Mouse (Mus musculus): Measurements from ENCODE around the gene Rhoh. TPM values are rescaled to one million over a fixed set of nuclear protein-coding genes. Genes with fewer than 3 reads are reported as not detected.

Rhoh gene
- polyA plus RNA-seq, 1 experiment from 2014 or later: 0.74 TPM

DNA sequence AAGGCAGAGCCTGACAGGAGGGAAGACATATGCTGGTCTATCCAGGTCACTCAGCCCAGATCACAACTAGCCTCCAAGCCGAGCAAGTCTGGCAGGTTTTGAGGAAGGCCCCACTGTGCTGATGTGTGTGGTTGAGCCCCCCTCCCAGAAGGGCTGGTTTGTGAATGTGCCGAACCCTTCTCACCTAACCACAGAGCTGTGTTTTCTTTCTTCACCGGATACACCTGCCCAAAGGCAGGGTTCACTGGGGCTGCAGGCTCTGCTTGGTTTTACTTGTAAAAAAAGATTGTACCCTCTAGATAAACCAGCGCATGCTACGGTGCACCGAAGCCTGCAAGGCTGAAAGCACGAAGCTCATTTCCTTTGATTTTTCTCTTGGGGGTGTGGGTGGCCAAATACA lies 68.1 kb downstream of the Rhoh start:
- no peaks in the 10 kb centered on the region for H3K36me3 ChIP-seq (ENCODE audit: control insufficient read depth, insufficient read depth, low read length)
- no peak overlapping the region for H3K4me2 ChIP-seq (ENCODE audit: low read length)
- no peaks in the 10 kb centered on the region for H3K4me1 ChIP-seq (ENCODE audit: control insufficient read depth in 2 of 2, insufficient read depth in 2 of 2, low read length in 2 of 2)
- H3K27ac ChIP-seq (replicated peaks in 1 of 2; ENCODE audit: control insufficient read depth in 1 of 2, insufficient read depth in 1 of 2, low read depth in 2 of 2, low read length in 2 of 2): no peak overlapping the region
- no peak overlapping the region for H3K4me3 ChIP-seq (ENCODE audit: control insufficient read depth in 1 of 2, insufficient read depth in 1 of 2, low read depth in 1 of 2, low read length in 2 of 2)
- no peak overlapping the region for H3K9ac ChIP-seq (ENCODE audit: low read length)
- no peaks in the 10 kb centered on the region for H3K9me3 ChIP-seq (ENCODE audit: control insufficient read depth, low read length)
- H3K27me3 ChIP-seq (ENCODE audit: control insufficient read depth, insufficient read depth, low read length): no peaks in the 10 kb centered on the region
- 85% methylated on average over 7 of the region's 7 CpGs for WGBS
- no peak for ATAC-seq (ENCODE audit: insufficient number of reproducible peaks, insufficient read depth, low FRiP score, low read depth)

DNA sequence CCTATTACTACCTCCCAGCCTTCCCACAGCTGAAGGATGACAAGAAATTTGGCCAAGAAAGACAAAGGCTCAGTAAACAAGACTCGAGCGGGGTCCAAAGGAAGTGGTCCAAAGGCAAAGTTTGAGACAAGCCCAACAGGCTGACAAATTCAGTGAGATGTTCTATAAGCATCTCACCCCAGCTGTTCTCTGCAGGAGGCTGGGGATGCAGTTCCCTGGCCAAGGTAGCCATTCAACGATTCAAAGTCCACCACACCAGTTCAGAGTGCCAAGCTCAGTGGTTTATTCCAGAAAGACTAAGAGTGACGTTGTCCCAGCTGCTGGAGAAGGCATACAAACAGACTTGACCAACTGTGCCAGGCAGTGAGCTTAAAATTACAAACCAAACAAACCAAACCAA lies 69.2 kb downstream of the Rhoh start:
- H3K36me3 ChIP-seq (ENCODE audit: control insufficient read depth, insufficient read depth, low read length): no peaks in the 10 kb centered on the region
- H3K27me3 ChIP-seq (ENCODE audit: control insufficient read depth, insufficient read depth, low read length): no peaks in the 10 kb centered on the region
- no peak for ATAC-seq (ENCODE audit: insufficient number of reproducible peaks, insufficient read depth, low FRiP score, low read depth)
- H3K4me3 ChIP-seq (ENCODE audit: control insufficient read depth in 1 of 2, insufficient read depth in 1 of 2, low read depth in 1 of 2, low read length in 2 of 2): no peak overlapping the region
- H3K4me1 ChIP-seq (ENCODE audit: control insufficient read depth in 2 of 2, insufficient read depth in 2 of 2, low read length in 2 of 2): no peaks in the 10 kb centered on the region
- H3K9ac ChIP-seq (ENCODE audit: low read length): no peak overlapping the region
- H3K27ac ChIP-seq (replicated peaks in 1 of 2; ENCODE audit: control insufficient read depth in 1 of 2, insufficient read depth in 1 of 2, low read depth in 2 of 2, low read length in 2 of 2): no peak overlapping the region
- H3K9me3 ChIP-seq (ENCODE audit: control insufficient read depth, low read length): no peaks in the 10 kb centered on the region
- WGBS: 67% methylated on average over 4 of the region's 4 CpGs
- H3K4me2 ChIP-seq (ENCODE audit: low read length): no peak overlapping the region

- H3K4me1 ChIP-seq (ENCODE audit: control insufficient read depth in 2 of 2, insufficient read depth in 2 of 2, low read length in 2 of 2): peaks cover 2 to 8% of the 10 kb centered on the region in 2 experiments; a peak in 2 of 4 replicates
- no peak overlapping the region for H3K4me3 ChIP-seq (ENCODE audit: control insufficient read depth in 1 of 2, insufficient read depth in 1 of 2, low read depth in 1 of 2, low read length in 2 of 2)
- 83% methylated on average over 4 of the region's 4 CpGs for WGBS
- no peaks in the 10 kb centered on the region for H3K9me3 ChIP-seq (ENCODE audit: control insufficient read depth, low read length)
- no peaks in the 10 kb centered on the region for H3K36me3 ChIP-seq (ENCODE audit: control insufficient read depth, insufficient read depth, low read length)
- no peak overlapping the region for H3K27ac ChIP-seq (replicated peaks in 1 of 2; ENCODE audit: control insufficient read depth in 1 of 2, insufficient read depth in 1 of 2, low read depth in 2 of 2, low read length in 2 of 2)
- no peak for ATAC-seq (ENCODE audit: insufficient number of reproducible peaks, insufficient read depth, low FRiP score, low read depth)
- H3K4me2 ChIP-seq (ENCODE audit: low read length): no peak overlapping the region
- no peaks in the 10 kb centered on the region for H3K27me3 ChIP-seq (ENCODE audit: control insufficient read depth, insufficient read depth, low read length)
- H3K9ac ChIP-seq (ENCODE audit: low read length): no peak overlapping the region
Observed at GRCm38 (mm10) chr5:65933258-65933657, 72.2 kb downstream of the Rhoh start.

DNA sequence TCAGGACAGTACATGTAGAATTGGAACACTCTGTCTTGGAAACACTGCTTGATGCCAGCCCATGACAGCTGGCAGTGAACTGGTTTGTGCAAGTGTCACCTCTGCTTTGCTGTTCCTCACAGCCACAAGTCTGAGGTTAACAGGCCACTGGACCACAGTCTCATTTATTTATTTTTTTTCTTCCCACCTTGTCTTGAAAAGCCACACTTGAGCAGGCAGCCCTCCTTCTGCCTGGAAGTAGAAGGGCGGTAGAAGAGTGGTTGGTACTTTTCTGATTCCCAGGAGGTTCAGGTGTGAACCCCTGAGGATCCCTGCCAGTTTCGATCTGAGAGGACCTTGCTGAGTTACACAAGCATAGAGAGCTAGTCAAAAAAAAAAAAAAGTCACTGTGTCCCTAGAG lies 72.8 kb downstream of the Rhoh start:
- 91% methylated on average over 2 of the region's 2 CpGs for WGBS
- Histone ChIP-seq H3K36me3 (ENCODE audit: control insufficient read depth, insufficient read depth, low read length) (no peaks in the 10 kb centered on the region), H3K4me2 (ENCODE audit: low read length) (no peak overlapping the region), H3K4me1 (ENCODE audit: control insufficient read depth in 2 of 2, insufficient read depth in 2 of 2, low read length in 2 of 2) (peaks cover 2 to 8% of the 10 kb centered on the region in 2 experiments; a peak in 2 of 4 replicates), H3K9me3 (ENCODE audit: control insufficient read depth, low read length) (no peaks in the 10 kb centered on the region), H3K27me3 (ENCODE audit: control insufficient read depth, insufficient read depth, low read length) (no peaks in the 10 kb centered on the region), H3K9ac (ENCODE audit: low read length) (no peak overlapping the region), H3K4me3 (ENCODE audit: control insufficient read depth in 1 of 2, insufficient read depth in 1 of 2, low read depth in 1 of 2, low read length in 2 of 2) (no peak overlapping the region), H3K27ac (replicated peaks in 1 of 2; ENCODE audit: control insufficient read depth in 1 of 2, insufficient read depth in 1 of 2, low read depth in 2 of 2, low read length in 2 of 2) (no peak overlapping the region)
- ATAC-seq (ENCODE audit: insufficient number of reproducible peaks, insufficient read depth, low FRiP score, low read depth): no peak

DNA sequence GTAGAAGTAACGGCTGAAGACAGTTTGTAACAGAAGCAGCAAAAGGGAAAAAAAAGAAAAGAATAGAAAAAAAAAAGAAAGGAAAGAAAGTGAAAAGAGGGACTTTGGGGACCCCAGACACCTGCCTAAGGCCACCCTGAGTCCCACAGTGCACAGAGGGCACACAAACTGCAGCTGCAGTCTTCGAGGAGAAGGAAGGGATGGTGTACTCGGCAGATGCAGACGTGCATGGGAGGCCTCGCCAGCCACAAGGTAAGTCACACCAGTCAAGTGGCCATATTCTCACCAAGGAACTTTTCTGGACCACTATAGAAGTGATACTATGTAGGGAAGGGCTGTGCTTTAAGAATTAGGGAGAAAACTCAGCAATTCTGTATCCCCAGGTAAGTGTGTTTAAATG lies 73.8 kb downstream of the Rhoh start, which contains the start of gene Chrna9:
Gene Chrna9, plus strand, starts transcription at position 139 of the 400 bp plus-strand sequence.
- Histone ChIP-seq H3K27me3 (ENCODE audit: control insufficient read depth, insufficient read depth, low read length) (no peaks in the 10 kb centered on the region), H3K4me2 (ENCODE audit: low read length) (no peak within 1 kb of the TSS), H3K4me1 (ENCODE audit: control insufficient read depth in 2 of 2, insufficient read depth in 2 of 2, low read length in 2 of 2) (peaks cover 2 to 8% of the 10 kb centered on the region in 2 experiments; a peak in 2 of 4 replicates), H3K9me3 (ENCODE audit: control insufficient read depth, low read length) (no peaks in the 10 kb centered on the region), H3K27ac (replicated peaks in 1 of 2; ENCODE audit: control insufficient read depth in 1 of 2, insufficient read depth in 1 of 2, low read depth in 2 of 2, low read length in 2 of 2) (no peak within 1 kb of the TSS), H3K9ac (ENCODE audit: low read length) (no peak within 1 kb of the TSS), H3K4me3 (ENCODE audit: control insufficient read depth in 1 of 2, insufficient read depth in 1 of 2, low read depth in 1 of 2, low read length in 2 of 2) (no peak within 1 kb of the TSS), H3K36me3 (ENCODE audit: control insufficient read depth, insufficient read depth, low read length) (no peaks in the 10 kb centered on the region)
- ATAC-seq (ENCODE audit: insufficient number of reproducible peaks, insufficient read depth, low FRiP score, low read depth): no peak
- WGBS: 84% methylated on average over 5 of the region's 5 CpGs

GRCm38 (mm10) chr5:65937011-65937726 lies 76.2 kb downstream of the Rhoh start:
- no peak for ATAC-seq (ENCODE audit: insufficient number of reproducible peaks, insufficient read depth, low FRiP score, low read depth)
- H3K9ac ChIP-seq (ENCODE audit: low read length): no peak overlapping the region
- peaks cover 2 to 8% of the 10 kb centered on the region in 2 experiments; a peak in 2 of 4 replicates for H3K4me1 ChIP-seq (ENCODE audit: control insufficient read depth in 2 of 2, insufficient read depth in 2 of 2, low read length in 2 of 2)
- peak overlapping the region in 1 of 2 experiments; percentile 8; a peak in 1 of 4 replicates for H3K27ac ChIP-seq (replicated peaks in 1 of 2; ENCODE audit: control insufficient read depth in 1 of 2, insufficient read depth in 1 of 2, low read depth in 2 of 2, low read length in 2 of 2)
- 0 out of 2 replicates have a peak overlapping the region, but pooled peaks have one; percentile 7 for H3K4me2 ChIP-seq (ENCODE audit: low read length)
- no peaks in the 10 kb centered on the region for H3K27me3 ChIP-seq (ENCODE audit: control insufficient read depth, insufficient read depth, low read length)
- H3K9me3 ChIP-seq (ENCODE audit: control insufficient read depth, low read length): no peaks in the 10 kb centered on the region
- WGBS: 37% methylated on average over 11 of the region's 11 CpGs
- no peaks in the 10 kb centered on the region for H3K36me3 ChIP-seq (ENCODE audit: control insufficient read depth, insufficient read depth, low read length)
- H3K4me3 ChIP-seq (ENCODE audit: control insufficient read depth in 1 of 2, insufficient read depth in 1 of 2, low read depth in 1 of 2, low read length in 2 of 2): no peak overlapping the region

- Histone ChIP-seq H3K27me3 (ENCODE audit: control insufficient read depth, insufficient read depth, low read length) (no peaks in the 10 kb centered on the region), H3K27ac (replicated peaks in 1 of 2; ENCODE audit: control insufficient read depth in 1 of 2, insufficient read depth in 1 of 2, low read depth in 2 of 2, low read length in 2 of 2) (no peak overlapping the region), H3K4me3 (ENCODE audit: control insufficient read depth in 1 of 2, insufficient read depth in 1 of 2, low read depth in 1 of 2, low read length in 2 of 2) (no peak overlapping the region), H3K9me3 (ENCODE audit: control insufficient read depth, low read length) (no peaks in the 10 kb centered on the region), H3K36me3 (ENCODE audit: control insufficient read depth, insufficient read depth, low read length) (no peaks in the 10 kb centered on the region), H3K4me2 (ENCODE audit: low read length) (no peak overlapping the region), H3K4me1 (ENCODE audit: control insufficient read depth in 2 of 2, insufficient read depth in 2 of 2, low read length in 2 of 2) (peaks cover 2 to 8% of the 10 kb centered on the region in 2 experiments; a peak in 2 of 4 replicates), H3K9ac (ENCODE audit: low read length) (no peak overlapping the region)
- WGBS: 54% methylated on average over 9 of the region's 9 CpGs
- ATAC-seq (ENCODE audit: insufficient number of reproducible peaks, insufficient read depth, low FRiP score, low read depth): peak; percentile 47; the same call in 1 of the 2 replicates
Observed at GRCm38 (mm10) chr5:65937998-65938715, 77.1 kb downstream of the Rhoh start.

Data from heart, embryonic 14.5 days (tissue).